Mouse (Mus musculus): ENCODE results near the gene Fam3b.

- TF ChIP-seq POLR2A (IDR thresholded peaks at IDR 0.05; ENCODE audit: extremely low read depth, insufficient read depth, low read length) (no peak), CTCF (IDR thresholded peaks at IDR 0.05; ENCODE audit: low read depth, low read length) (no peak)
Observed at GRCm38 (mm10) chr16:97503849-97504248, 10.8 kb downstream of the Fam3b start.
